Mouse (Mus musculus): Measurements from ENCODE around the gene Gm49403. TPM values are rescaled to one million over a fixed set of nuclear protein-coding genes. Genes with fewer than 3 reads are reported as not detected.
"Not testable (repeated sequence)": the region's sequence is repeated elsewhere in the genome, so short reads cannot be mapped to it uniquely, and the experiment has no call there.

Gm49403 gene
- not detected for total RNA-seq (2021)
- long read RNA-seq, experiment 1 = 0 reads
- long read RNA-seq, experiment 2 = 0 reads

DNA sequence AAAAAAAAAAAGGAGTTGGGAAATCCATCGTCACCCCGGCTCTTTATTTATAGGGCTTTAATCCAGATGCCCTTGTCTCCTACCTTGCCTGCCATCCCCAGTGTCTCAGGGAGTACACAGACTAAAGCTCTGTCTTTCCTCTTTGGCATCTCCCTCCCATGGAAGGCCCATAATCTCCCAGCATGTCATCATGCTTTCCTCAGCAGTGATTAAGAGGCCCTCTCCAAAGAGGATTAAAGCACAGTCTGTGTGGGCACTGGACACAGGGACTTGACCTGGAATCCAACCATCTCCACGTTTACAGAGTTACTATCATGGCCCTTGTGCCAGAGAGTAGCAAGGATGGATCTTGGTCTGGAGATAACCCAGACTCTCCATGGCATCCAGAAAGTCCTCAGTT is at the start of gene Gm49403, which contains the start of gene Lbhd1:
Gene Gm49403 (plus strand): TSS at position 315 of the 400 bp plus-strand sequence.
Gene Lbhd1 (plus strand): TSS at position 117 of the 400 bp plus-strand sequence.
- no peak for DNase-seq

DNA sequence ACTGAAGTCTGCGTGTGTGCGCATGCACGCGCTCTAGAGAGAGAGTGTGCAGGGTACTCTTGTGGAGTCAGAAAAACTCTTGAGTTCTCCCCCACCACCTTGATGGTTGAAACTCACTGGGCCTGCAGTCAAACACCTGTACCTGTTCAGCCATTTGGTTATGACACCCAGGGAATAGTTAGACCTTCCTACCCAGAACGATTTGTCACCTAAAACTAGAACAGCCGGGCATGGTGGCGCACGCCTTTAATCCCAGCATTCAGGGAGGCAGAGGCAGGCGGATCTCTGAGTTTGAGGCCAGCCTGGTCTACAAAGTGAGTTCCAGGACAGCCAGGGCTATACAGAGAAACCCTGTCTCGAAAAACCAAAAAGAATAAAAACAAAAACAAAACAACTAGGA is 47.4 kb upstream of the Gm49403 start:
- not testable (repeated sequence) for DNase-seq

DNA sequence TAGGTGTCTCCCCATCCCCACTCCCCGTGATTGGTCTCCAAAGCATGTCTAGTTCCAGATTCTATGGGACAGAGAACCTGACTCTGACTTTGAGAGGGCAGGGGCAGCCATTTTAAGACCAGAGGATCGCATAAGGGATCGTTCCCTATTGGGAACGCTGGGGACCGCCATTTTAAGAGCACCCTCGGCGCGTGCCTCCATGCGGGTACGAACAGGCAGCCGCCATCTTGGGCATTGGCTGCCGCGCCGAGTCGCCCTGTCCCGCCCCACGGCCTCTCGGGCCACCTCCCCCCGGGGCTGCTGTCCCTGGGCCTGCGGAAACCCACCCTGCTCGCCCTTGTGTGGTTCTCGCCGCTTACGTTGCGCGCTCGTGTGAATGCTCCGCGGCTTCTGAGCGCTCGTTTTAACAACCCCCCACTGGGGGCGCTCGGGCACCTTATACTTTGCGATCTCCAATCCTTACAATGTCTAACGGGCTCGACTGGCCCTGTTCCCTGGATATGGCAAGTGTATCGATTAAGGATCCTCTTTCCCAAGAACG is 46.4 kb upstream of the Gm49403 start, which contains the start of gene Bscl2:
Gene Bscl2 (plus strand): TSS at position 217 of the 541 bp plus-strand sequence.
- DNase-seq = peak; percentile 79

DNA sequence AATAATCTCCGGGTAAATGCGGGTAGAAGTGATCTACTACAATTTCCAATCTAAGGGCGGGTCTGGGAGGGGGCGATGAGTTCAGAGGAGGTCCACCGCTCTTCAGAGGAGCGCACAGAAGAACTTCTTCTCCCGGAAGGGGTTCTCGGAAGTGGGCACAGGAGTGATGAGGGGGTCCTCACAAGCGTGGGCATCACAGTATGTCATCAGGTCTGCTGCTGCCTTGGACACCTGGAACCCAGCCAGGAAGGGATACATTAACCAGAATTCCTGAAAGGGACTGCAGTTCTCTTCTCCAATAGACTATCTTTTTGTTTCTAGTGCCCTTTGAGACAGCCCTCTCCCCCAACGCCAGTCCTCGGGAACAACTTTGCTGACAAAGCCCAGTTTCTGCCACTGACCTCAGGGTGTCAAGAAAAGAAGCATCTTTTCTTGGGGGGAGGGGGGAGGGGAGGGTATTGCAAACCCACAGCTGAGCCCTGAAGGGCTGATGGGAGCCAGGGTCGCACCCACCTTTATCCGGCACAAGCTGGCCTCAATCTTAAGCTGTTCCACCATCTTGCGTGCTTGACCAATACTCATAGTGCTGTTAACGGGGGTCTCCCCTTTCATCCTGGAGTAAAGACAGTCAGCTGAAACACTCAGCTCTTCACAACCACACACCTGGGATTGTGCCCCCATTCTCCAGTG is 45.5 kb upstream of the Gm49403 start:
- DNase-seq = peak; percentile 39

DNA sequence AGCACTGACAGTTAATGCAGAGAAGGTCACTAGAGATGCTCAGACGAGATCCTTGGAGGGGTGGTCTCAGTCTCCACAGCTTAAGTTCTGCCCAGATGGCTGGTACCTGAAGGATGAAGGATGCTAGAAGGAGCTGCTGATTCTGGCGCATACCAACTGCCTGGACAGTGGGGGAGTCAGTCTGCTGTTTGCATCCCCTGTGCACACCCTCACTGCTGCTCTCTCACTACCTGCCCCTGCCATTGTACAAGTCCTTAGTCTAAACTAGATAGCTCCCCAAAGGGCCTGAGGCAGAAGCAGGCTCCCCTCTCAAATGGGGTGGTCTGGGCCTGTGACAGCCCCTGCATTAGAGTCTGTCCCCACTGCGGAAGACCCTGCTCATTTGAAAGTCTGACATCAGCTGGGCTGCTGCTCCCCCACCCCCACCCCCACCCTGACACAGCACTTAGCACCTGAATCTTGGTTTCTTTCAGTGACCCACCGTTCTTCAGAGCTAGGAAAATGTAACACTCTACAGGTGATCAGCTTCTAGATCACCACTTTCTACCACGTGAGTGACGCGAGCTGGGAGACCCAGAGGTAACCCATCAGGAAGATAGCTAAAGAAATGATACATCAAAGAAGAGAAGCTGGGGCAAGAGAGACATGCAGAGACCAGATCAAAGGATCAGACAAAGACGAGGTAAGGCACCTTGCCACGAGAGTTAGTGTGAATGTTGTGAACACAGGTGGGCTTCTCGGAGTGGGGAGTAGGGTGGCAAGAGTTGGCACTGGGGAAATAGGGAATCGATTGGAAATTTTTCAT is 44.4 kb upstream of the Gm49403 start, which contains the start of gene Gng3:
Gene Gng3 (minus strand): TSS at position 92 of the 805 bp plus-strand sequence.
- DNase-seq = no peak

DNA sequence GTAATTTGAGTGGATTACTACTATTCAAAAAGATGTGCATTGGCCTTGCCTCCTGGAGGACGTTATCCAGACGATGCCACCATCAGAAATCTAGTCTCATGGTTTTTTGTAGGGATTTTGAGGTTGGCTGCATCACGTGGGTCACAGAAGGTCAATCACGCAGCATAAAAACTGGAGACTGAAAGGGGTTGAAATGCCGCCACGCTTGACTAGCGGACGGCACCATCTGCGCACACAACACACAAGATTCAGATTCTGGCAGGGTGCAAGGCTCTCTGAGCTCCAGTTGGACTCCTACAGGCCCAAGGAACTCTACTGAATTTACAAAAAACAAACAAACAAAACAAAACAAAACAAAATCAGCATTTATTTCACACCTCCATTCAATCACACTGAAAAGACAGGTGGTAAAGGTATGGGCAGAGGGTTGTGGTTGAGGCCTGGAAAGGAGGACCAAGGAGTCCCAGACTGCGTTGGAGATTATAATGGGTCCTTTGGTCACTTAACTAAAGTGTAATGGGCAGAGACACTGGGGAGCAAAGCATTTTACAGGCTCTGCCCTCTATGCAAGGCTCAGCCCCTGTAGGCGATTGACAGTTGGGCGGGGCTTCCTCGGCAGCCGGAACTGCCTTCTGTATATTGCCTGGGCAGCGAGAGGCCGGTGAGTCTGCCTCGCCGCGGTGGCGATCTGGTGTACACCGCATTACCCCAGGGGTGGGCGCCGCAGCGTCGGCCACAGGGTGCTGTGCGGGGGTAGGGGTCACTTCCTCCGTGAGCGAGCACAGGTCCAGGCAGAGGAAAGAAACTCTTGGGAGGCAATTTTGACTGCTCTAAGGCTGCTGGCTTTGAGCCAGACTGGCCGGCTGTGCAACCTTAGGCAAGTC is 43.6 kb upstream of the Gm49403 start:
- DNase-seq = peak; percentile 64

DNA sequence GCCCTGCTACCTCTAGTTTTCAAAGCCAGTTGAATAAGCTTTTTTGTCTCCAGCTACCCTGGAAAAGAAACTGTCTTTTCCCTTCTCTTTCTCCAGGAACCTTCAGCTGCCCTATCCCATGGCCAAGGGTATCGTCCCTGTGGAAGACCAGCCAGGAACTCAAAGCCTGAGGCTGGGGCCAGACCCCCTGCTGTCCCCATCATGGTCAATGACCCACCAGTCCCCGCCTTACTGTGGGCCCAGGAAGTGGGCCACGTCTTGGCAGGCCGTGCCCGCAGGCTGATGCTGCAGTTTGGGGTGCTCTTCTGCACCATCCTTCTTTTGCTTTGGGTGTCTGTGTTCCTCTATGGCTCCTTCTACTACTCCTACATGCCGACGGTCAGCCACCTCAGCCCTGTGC is 42.7 kb upstream of the Gm49403 start:
- DNase-seq = no peak

DNA sequence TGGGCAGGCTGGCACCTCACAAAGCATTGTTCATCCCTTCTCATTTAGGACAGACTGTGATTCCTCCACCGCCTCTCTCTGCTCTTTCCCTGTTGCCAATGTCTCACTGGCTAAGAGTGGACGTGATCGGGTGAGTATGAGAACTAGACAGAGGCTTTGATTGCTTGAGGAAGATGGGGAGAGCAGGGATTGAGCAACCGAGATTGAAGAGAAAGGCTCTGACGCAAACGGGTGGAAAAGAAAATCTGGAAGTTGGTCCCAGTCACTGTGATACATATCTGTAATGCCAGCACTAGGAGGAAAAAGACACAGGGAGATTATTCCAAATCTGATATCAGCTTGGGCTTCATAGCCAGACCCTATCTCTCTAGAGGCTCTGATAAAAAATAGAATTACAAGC is 40.8 kb upstream of the Gm49403 start:
- DNase-seq = no peak

DNA sequence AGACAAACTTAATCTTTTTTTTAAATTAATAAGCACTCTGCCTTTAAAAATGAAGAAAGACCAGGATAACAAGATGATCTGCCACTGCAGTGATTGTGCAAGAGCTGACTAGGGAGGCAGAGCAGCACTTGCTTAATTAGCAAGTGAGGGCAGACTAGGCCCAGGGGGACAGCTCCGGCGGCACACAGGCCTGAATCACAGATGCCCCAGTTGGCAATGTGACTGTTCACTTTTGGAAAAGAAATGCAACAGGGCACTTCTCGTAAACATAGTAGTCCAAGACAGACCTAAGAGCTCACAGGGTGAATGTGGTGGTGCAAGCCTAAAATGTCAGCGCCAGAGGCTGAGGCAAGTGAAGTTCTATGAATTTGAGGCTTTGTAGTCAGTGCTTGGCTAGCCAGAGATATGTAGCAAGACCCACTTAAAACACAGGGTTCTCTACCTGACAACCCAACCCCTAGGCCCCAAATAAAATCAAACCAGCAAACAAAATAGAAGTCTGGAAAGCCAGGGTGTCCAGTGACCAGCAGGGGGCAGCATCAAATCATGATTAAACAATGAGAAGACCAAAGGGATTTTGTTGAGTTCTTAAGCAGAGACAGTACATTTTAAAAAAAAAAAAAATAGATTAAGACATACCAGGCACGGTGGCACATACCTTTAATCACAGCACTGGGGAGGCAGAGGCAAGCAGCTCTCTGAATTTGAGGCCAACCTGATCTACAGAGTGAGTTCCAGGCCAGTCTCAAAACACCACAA is 39.2 kb upstream of the Gm49403 start:
- peak; percentile 86 for DNase-seq

DNA sequence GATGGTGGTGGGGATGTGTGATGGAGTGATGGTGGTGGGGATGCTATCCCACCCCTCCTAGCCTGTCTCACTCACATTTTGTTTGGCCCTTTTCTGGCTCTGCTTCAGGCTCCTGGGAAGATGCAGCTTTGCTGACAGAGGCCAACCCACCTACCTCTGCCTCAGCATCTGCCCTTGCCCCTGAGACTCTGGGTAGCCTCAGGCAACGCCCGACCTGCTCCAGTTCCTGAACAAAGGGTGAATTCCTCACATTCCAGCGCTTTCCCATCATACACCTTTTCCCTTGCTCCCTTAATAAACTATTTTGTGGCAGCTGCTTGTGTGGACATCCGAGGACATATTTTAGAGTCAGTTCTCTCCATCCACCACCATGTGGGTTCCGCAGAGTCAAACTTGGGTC is 35.4 kb upstream of the Gm49403 start:
- DNase-seq = no peak

DNA sequence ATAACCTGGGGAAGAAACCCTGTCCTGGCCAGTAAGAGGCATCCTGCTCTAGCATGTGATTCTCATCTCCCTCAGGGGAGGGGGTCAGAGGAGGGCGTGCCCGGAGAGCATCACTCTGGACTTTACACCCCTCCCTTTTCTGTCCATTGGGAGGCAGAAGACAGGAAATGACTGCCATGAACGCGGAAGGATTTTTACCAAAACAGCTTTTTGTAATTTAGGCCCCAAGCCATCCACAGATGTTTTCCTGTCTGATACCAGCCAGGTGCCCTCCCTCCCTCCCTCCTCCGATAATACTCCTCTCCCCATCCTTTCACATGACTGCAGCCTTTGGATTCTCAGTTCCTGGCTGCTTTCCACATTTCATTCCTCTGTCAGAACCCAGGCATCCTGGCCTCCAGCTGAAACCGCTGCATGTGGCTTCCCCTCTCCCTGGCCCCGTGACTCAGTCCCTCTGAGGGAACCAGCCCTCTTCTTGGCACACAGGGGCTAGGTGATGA is 33.3 kb upstream of the Gm49403 start, which contains the start of gene Lrrn4cl:
Gene Lrrn4cl (plus strand): TSS at position 367 of the 500 bp plus-strand sequence.
- peak; percentile 44 for DNase-seq

DNA sequence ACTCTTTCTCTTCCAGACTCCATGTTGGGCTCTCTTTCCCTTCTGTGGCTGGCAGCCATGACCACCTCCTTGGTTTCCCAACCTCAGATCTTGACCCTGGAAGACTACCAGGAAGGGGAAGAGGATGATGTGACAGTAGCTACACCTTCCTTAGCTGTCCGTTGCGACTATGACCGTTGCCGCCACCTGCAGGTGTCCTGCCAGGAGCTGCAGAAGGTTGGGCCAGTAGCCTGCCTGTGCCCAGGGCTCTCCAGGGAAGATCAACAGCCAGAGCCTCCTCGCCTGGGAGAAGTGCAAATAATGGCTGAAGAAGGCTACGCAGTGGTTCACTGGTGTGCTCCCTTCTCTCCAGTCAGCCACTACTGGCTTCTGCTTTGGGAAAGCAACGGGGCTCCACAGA is 32.1 kb upstream of the Gm49403 start:
- no peak for DNase-seq

DNA sequence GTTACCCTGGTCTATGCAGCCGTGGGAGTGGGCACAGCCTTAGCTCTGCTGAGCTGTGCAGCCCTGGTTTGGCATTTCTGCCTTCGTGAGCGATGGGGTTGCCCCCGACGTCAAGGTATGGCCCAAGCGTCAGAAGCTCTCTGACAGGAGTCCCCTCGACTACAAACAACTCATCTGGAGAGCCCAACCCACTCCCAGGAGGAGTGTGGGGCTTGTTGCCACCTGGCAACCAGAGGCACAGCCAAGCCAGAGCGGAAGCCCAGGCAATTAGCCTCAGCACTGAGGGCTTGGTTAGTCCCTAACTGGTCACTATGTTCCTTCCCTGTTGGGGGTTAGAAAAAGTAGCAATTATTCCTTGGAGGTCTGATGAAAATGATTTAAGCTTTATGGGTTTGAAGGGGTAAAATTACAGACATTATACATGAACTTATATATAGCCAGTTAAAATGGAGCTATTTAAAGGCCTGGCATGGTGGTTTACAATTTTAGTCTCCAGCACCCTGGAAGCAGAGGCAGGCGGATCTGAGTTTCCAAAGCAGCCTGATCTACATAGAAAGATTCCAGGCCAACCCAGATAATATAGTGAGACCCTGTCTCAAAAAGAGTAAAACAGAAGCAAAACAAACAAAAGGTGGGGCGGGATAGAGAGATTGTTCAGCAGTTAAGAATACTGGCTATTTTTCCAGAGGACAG is 31.3 kb upstream of the Gm49403 start:
- peak; percentile 36 for DNase-seq

DNA sequence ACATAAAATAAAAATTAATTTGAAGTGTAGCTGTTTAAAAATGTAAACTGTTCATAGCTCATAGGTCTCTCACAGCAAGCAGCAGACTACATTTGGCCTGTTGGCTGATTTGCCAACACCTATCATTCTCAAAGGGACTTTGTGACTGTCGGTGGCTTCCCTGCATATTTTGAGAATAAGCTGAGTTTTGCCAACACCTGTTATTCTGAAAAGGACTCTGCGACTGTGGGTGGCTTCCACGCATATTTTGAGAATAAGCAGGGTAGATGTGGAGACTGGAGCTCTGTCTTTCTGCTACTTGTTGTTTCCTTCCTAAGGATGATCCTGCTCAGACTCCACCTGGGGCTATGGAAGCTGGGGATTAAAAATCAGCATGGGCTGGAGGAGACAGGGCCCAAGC is 30.6 kb upstream of the Gm49403 start:
- no peak for DNase-seq

DNA sequence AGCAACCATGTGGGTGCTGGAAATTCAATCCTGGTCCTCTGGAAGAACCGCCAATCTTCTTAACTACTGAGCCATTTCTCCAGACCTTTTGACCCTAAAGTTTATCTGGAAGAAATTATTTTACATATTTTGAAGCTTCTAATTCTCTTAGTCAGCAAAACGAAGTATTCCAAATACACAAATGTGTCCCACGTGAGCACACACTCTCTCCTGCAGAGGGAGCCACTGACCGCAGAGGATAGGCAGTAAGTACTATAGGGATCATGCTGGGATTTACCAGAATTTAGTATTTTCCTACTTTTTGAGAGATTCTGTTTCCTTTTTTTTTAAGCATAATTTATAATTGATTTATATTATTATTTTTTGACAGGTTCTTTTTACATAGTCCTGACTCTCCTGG is 26.0 kb upstream of the Gm49403 start:
- peak; percentile 51 for DNase-seq

DNA sequence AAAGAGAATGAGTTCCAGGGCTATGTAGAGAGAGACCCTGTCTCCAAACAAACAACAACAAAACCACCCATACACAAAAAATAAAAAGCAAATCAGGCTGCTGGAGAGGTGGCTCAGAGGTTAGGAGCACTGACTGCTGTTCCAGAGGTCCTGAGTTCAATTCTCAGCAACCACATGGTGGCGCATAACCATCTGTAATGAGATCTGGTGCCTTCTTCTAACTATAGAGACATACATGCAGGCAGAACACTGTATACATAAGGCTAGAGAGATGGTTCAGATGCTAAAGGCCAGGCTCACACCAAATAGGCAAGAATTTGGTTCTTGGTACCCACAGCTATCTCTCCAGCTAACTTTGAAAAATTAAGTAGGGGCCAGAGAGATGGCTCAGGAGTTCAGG is 24.7 kb upstream of the Gm49403 start:
- DNase-seq = no peak

DNA sequence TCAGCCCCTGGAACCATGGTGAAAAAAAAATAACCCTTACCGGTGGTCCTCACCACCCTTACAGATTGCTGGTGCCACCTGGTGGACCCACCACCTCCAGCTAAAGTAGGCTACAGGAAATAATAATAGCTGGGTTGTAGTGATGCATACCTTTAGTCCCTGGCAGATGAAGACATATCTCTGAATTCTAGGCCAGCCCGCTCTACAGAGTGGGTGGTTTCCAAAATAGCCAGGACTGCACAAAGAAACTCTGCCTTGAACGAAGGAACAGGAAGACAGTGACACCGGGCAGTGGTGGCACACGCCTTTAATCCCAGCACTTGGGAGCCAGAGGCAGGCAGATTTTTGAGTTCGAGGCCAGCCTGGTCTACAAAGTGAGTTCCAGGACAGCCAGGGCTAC is 19.5 kb upstream of the Gm49403 start:
- no peak for DNase-seq

DNA sequence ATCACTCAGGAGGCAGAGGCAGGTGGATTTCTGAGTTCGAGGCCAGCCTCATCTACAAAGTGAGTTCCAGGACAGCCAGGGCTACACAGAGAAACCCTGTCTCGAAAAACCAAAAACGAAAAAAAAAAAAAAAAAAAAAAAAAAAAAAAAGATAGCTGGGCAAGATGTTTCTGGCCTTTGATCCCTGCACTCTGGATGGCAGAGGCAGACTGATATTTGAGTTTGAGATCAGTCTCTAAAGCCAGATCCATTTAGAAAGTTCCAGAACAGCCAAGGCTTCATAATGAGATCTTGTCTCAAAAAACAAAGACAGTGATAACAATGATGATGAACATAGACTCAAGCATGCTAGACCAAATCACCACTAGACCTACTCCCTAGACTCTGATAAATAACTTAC is 13.3 kb upstream of the Gm49403 start:
- DNase-seq = not testable (repeated sequence)

DNA sequence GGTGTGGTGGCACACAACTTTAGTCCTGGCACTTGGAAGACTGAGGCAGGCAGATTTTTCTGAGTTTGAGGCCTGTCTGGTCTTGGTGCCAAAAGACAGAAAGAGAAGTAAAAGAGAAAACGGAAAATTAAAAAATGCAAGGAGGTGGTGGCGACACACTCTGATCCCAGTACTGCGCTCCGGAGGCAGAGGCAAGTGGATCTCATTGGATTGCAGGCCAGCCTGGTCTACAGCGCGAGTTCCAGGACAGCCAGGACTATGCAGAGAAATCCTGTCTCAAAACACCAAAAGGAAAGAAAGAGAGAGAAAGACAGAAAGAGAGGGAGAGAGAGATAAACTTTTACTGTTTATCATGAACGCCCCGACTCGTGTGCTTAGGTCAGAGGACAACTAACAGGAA is 12.9 kb upstream of the Gm49403 start:
- DNase-seq = no peak

All from gastrocnemius, postnatal 10 days (tissue).